Mouse (Mus musculus) liver, postnatal 0 days (tissue): ENCODE measurements at regions not wholly inside any gene's neighbourhood (a gene's known extent, or its start where the extent isn't known, plus 50 kb on each side); places are given as distances from the start of the nearest gene placed in this dataset.

Source experiments
- CTCF ChIP-seq: sonication (generic); IDR thresholded peaks from 2 replicates; pipeline ENCODE4 v1.5.1; 2016; ENCODE audit warnings: antibody characterized with exemption, low read depth
- EP300 ChIP-seq: IDR thresholded peaks from 2 replicates; pipeline ENCODE4 v1.6.1; 2016; ENCODE audit warnings: antibody characterized with exemption, low read depth, mild to moderate bottlenecking

- TF ChIP-seq CTCF, result no peak
- TF ChIP-seq EP300, result no peak
These were observed 275.6 kb upstream of the Tmem161b start for GRCm38 (mm10) chr13:83946495-83946894.
